Mouse (Mus musculus): ENCODE measurements around the gene Plcb4. TPM values are rescaled to one million over a fixed set of nuclear protein-coding genes. Genes with fewer than 3 reads are reported as not detected.

The Plcb4 gene
- polyA plus RNA-seq, 1 experiment from 2014 or later, result 29.3 TPM

DNA sequence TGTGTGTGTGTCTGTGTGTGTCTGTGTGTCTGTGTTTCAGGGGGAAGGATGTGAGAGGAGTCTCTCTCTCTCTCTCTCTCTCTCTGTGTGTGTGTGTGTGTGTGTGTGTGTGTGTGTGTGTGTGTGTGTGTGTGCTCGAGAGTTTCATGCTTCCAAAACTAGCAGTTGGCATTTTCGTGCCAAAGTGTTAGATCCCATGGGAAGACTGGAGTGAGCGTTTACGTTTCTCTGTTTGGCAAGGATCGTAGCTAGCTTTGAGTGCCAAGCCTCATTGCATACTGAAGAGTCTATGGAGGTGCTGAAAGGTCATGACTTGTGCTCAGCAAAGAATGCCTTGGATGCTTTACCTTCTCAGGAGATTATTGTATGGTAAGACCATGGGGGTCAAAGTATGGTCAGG is 259.3 kb downstream of the Plcb4 start:
- no peaks in the 10 kb centered on the region for H3K27me3 ChIP-seq (ENCODE audit: control insufficient read depth, insufficient read depth, low read length)
- H3K4me1 ChIP-seq (replicated peaks; ENCODE audit: control insufficient read depth, insufficient read depth, low read length), result no peaks in the 10 kb centered on the region
- H3K4me3 ChIP-seq (ENCODE audit: low read depth, low read length), result no peak overlapping the region
- ATAC-seq (ENCODE audit: low FRiP score) (no peak), DNase-seq (ENCODE audit: low spot score) (no peak)
- no peak overlapping the region for H3K4me2 ChIP-seq (replicated peaks; ENCODE audit: low read depth, low read length)
- H3K27ac ChIP-seq (ENCODE audit: low read depth, low read length), result no peak overlapping the region
- no peak overlapping the region for H3K9ac ChIP-seq (ENCODE audit: low read depth, low read length)
- no peaks in the 10 kb centered on the region for H3K36me3 ChIP-seq (ENCODE audit: control insufficient read depth, insufficient read depth, low read length)
- WGBS, result 78% methylated on average over 5 of the region's 5 CpGs
- H3K9me3 ChIP-seq (ENCODE audit: control insufficient read depth, low read length), result no peaks in the 10 kb centered on the region

GRCm38 (mm10) chr2:135919641-135920040 is 260.8 kb downstream of the Plcb4 start:
- no peak for ATAC-seq (ENCODE audit: low FRiP score)
- Histone ChIP-seq H3K4me1 (replicated peaks; ENCODE audit: control insufficient read depth, insufficient read depth, low read length) (no peaks in the 10 kb centered on the region), H3K9ac (ENCODE audit: low read depth, low read length) (no peak overlapping the region), H3K4me2 (replicated peaks; ENCODE audit: low read depth, low read length) (no peak overlapping the region), H3K36me3 (ENCODE audit: control insufficient read depth, insufficient read depth, low read length) (no peaks in the 10 kb centered on the region), H3K4me3 (ENCODE audit: low read depth, low read length) (no peak overlapping the region), H3K27me3 (ENCODE audit: control insufficient read depth, insufficient read depth, low read length) (no peaks in the 10 kb centered on the region), H3K9me3 (ENCODE audit: control insufficient read depth, low read length) (no peaks in the 10 kb centered on the region), H3K27ac (ENCODE audit: low read depth, low read length) (no peak overlapping the region)
- no peak for DNase-seq (ENCODE audit: low spot score)
- WGBS, result 75% methylated on average over 6 of the region's 6 CpGs

DNA sequence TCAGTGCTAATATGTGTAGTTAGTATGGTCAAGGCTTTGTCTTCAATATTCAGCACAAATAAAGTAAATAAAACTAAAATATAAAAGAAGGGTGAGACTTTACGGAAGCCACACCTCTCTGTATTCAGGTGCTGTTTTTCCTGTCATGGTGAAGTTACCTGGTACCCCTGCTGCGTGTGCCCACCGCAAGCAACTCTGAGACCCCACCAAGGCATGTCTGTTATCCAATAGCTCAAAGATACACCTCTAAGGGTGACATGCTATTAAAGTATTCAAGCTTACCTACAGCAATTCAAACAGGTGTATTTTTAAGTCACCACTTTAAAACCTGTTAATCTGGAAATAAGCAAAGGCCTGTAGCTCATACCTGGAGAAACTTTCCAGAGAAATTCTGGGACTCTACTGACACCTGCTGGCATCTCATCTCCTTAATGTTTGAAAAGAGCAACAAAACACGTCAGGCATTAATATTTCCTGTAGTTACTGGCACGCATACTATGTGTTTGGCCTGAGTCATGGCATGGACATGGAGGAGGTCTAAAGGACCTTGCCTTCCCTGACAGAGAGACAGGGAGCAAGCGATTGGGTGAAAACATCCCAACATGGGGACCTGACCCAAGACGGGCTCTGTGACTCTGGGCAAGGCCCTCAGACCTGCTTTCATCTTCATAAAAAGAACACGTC is 268.0 kb downstream of the Plcb4 start:
- ATAC-seq (ENCODE audit: low FRiP score) (no peak), DNase-seq (ENCODE audit: low spot score) (peak; percentile 50)

GRCm38 (mm10) chr2:135929021-135929720 is 270.4 kb downstream of the Plcb4 start:
- Histone ChIP-seq H3K9ac (ENCODE audit: low read depth, low read length) (no peak overlapping the region), H3K4me3 (ENCODE audit: low read depth, low read length) (no peak overlapping the region), H3K4me1 (replicated peaks; ENCODE audit: control insufficient read depth, insufficient read depth, low read length) (no peaks in the 10 kb centered on the region), H3K4me2 (replicated peaks; ENCODE audit: low read depth, low read length) (no peak overlapping the region), H3K9me3 (ENCODE audit: control insufficient read depth, low read length) (no peaks in the 10 kb centered on the region), H3K27ac (ENCODE audit: low read depth, low read length) (no peak overlapping the region), H3K36me3 (ENCODE audit: control insufficient read depth, insufficient read depth, low read length) (no peaks in the 10 kb centered on the region), H3K27me3 (ENCODE audit: control insufficient read depth, insufficient read depth, low read length) (no peaks in the 10 kb centered on the region)
- DNase-seq (ENCODE audit: low spot score), result no peak
- ATAC-seq (ENCODE audit: low FRiP score), result no peak
- 78% methylated on average over 9 of the region's 9 CpGs for WGBS

More for the DNA sequence above, 268.0 kb downstream of the Plcb4 start:
- Histone ChIP-seq H3K27ac (ENCODE audit: low read depth, low read length) (no peak overlapping the region), H3K4me3 (ENCODE audit: low read depth, low read length) (no peak overlapping the region), H3K4me2 (replicated peaks; ENCODE audit: low read depth, low read length) (no peak overlapping the region), H3K9me3 (ENCODE audit: control insufficient read depth, low read length) (no peaks in the 10 kb centered on the region), H3K27me3 (ENCODE audit: control insufficient read depth, insufficient read depth, low read length) (no peaks in the 10 kb centered on the region), H3K9ac (ENCODE audit: low read depth, low read length) (no peak overlapping the region), H3K36me3 (ENCODE audit: control insufficient read depth, insufficient read depth, low read length) (no peaks in the 10 kb centered on the region), H3K4me1 (replicated peaks; ENCODE audit: control insufficient read depth, insufficient read depth, low read length) (no peaks in the 10 kb centered on the region)
- 85% methylated on average over 8 of the region's 8 CpGs for WGBS

DNA sequence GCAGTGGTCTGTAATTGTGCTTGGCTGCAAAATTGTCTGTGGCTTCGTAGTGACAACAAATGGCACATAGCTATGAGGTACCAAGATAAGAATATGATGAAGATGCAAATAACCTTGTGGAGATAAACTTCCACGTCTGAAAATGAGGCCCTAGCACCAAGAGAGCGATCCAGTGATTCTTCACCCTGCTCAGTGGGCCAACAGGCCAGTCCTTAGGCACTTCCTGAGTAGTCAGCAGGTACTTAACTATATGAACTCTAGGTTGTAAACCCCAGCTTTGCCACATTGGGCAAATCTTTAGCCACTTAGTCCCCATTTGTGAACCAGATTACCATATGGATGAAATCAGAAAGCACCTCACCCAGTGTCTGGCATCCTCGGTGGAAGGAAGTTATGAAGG is 271.9 kb downstream of the Plcb4 start:
- H3K27me3 ChIP-seq (ENCODE audit: control insufficient read depth, insufficient read depth, low read length), result no peaks in the 10 kb centered on the region
- ATAC-seq (ENCODE audit: low FRiP score), result no peak
- H3K4me1 ChIP-seq (replicated peaks; ENCODE audit: control insufficient read depth, insufficient read depth, low read length), result no peaks in the 10 kb centered on the region
- H3K36me3 ChIP-seq (ENCODE audit: control insufficient read depth, insufficient read depth, low read length), result no peaks in the 10 kb centered on the region
- no peak for DNase-seq (ENCODE audit: low spot score)
- 91% methylated on average over 4 of the region's 4 CpGs for WGBS
- no peak overlapping the region for H3K27ac ChIP-seq (ENCODE audit: low read depth, low read length)
- H3K9ac ChIP-seq (ENCODE audit: low read depth, low read length), result no peak overlapping the region
- no peak overlapping the region for H3K4me2 ChIP-seq (replicated peaks; ENCODE audit: low read depth, low read length)
- H3K4me3 ChIP-seq (ENCODE audit: low read depth, low read length), result no peak overlapping the region
- no peaks in the 10 kb centered on the region for H3K9me3 ChIP-seq (ENCODE audit: control insufficient read depth, low read length)

DNA sequence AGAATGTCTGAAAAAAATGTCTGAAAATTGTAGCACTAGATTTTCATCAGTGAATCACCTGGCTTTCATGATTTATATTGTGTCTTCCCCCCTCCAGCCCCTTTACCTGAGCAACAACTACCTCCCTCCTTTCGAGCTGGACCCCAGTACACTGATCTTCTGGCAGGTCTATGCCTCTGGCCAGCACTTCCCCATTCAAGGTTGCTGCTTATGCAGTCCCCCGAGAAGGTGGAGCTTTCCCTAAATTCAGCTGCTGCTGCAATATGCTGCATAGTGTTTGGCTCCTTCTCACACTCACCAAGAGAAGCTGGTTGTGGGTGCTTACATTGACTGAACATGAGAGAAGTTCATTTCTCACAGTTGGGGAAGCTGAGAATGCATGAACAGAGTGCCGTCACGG is 273.8 kb downstream of the Plcb4 start:
- Histone ChIP-seq H3K9me3 (ENCODE audit: control insufficient read depth, low read length) (no peaks in the 10 kb centered on the region), H3K9ac (ENCODE audit: low read depth, low read length) (no peak overlapping the region), H3K4me1 (replicated peaks; ENCODE audit: control insufficient read depth, insufficient read depth, low read length) (no peaks in the 10 kb centered on the region), H3K27me3 (ENCODE audit: control insufficient read depth, insufficient read depth, low read length) (no peaks in the 10 kb centered on the region), H3K36me3 (ENCODE audit: control insufficient read depth, insufficient read depth, low read length) (no peaks in the 10 kb centered on the region), H3K4me3 (ENCODE audit: low read depth, low read length) (no peak overlapping the region), H3K27ac (ENCODE audit: low read depth, low read length) (no peak overlapping the region), H3K4me2 (replicated peaks; ENCODE audit: low read depth, low read length) (no peak overlapping the region)
- 87% methylated on average over 4 of the region's 4 CpGs for WGBS
- no peak for ATAC-seq (ENCODE audit: low FRiP score)
- DNase-seq (ENCODE audit: low spot score), result no peak

DNA sequence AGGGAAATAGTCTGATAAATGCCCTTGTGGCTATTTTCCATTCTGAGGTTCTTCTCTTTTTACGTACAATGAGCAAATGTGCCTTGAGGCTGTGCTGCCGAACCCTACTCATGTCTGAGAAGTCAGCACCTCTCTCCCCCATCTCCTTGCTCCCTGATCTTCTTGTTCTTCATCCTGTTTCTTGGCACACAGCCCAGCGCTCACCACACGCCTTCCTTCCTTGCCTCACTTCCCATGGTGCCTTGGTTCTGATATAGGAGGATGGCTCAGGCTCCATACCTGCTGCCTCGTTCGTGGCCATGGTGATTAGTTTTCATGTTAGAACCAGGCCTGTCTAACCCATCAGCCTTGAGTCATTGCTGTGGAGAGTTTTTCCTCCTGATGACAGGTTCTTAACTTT is 277.6 kb downstream of the Plcb4 start:
- Histone ChIP-seq H3K4me2 (replicated peaks; ENCODE audit: low read depth, low read length) (no peak overlapping the region), H3K4me1 (replicated peaks; ENCODE audit: control insufficient read depth, insufficient read depth, low read length) (no peaks in the 10 kb centered on the region), H3K9me3 (ENCODE audit: control insufficient read depth, low read length) (no peaks in the 10 kb centered on the region), H3K27ac (ENCODE audit: low read depth, low read length) (no peak overlapping the region), H3K9ac (ENCODE audit: low read depth, low read length) (no peak overlapping the region), H3K27me3 (ENCODE audit: control insufficient read depth, insufficient read depth, low read length) (no peaks in the 10 kb centered on the region), H3K4me3 (ENCODE audit: low read depth, low read length) (no peak overlapping the region), H3K36me3 (ENCODE audit: control insufficient read depth, insufficient read depth, low read length) (no peaks in the 10 kb centered on the region)
- 91% methylated on average over 6 of the region's 6 CpGs for WGBS
- no peak for DNase-seq (ENCODE audit: low spot score)
- no peak for ATAC-seq (ENCODE audit: low FRiP score)

- DNase-seq (ENCODE audit: low spot score) (no peak), ATAC-seq (ENCODE audit: low FRiP score) (no peak)
- 87% methylated on average over 6 of the region's 6 CpGs for WGBS
These were observed 278.8 kb downstream of the Plcb4 start for GRCm38 (mm10) chr2:135937646-135938045.

GRCm38 (mm10) chr2:135939933-135940332 is 281.1 kb downstream of the Plcb4 start:
- ATAC-seq (ENCODE audit: low FRiP score) (no peak), DNase-seq (ENCODE audit: low spot score) (no peak)
- 60% methylated on average over 9 of the region's 9 CpGs for WGBS
- no peak overlapping the region for H3K4me3 ChIP-seq (ENCODE audit: low read depth, low read length)
- no peaks in the 10 kb centered on the region for H3K4me1 ChIP-seq (replicated peaks; ENCODE audit: control insufficient read depth, insufficient read depth, low read length)
- H3K27me3 ChIP-seq (ENCODE audit: control insufficient read depth, insufficient read depth, low read length), result no peaks in the 10 kb centered on the region
- no peak overlapping the region for H3K4me2 ChIP-seq (replicated peaks; ENCODE audit: low read depth, low read length)
- no peak overlapping the region for H3K27ac ChIP-seq (ENCODE audit: low read depth, low read length)
- no peaks in the 10 kb centered on the region for H3K9me3 ChIP-seq (ENCODE audit: control insufficient read depth, low read length)
- H3K36me3 ChIP-seq (ENCODE audit: control insufficient read depth, insufficient read depth, low read length), result no peaks in the 10 kb centered on the region
- H3K9ac ChIP-seq (ENCODE audit: low read depth, low read length), result no peak overlapping the region

More at GRCm38 (mm10) chr2:135937646-135938045, 278.8 kb downstream of the Plcb4 start:
- Histone ChIP-seq H3K4me2 (replicated peaks; ENCODE audit: low read depth, low read length) (no peak overlapping the region), H3K4me1 (replicated peaks; ENCODE audit: control insufficient read depth, insufficient read depth, low read length) (no peaks in the 10 kb centered on the region), H3K9ac (ENCODE audit: low read depth, low read length) (no peak overlapping the region), H3K9me3 (ENCODE audit: control insufficient read depth, low read length) (no peaks in the 10 kb centered on the region), H3K27me3 (ENCODE audit: control insufficient read depth, insufficient read depth, low read length) (no peaks in the 10 kb centered on the region), H3K4me3 (ENCODE audit: low read depth, low read length) (no peak overlapping the region), H3K27ac (ENCODE audit: low read depth, low read length) (no peak overlapping the region), H3K36me3 (ENCODE audit: control insufficient read depth, insufficient read depth, low read length) (no peaks in the 10 kb centered on the region)

All from hindbrain, embryonic 11.5 days (tissue).